Mouse (Mus musculus): ENCODE results near the gene C130074G19Rik.
A peak's percentile ranks its signal among the peaks of the same experiment; 100 is the strongest.

DNA sequence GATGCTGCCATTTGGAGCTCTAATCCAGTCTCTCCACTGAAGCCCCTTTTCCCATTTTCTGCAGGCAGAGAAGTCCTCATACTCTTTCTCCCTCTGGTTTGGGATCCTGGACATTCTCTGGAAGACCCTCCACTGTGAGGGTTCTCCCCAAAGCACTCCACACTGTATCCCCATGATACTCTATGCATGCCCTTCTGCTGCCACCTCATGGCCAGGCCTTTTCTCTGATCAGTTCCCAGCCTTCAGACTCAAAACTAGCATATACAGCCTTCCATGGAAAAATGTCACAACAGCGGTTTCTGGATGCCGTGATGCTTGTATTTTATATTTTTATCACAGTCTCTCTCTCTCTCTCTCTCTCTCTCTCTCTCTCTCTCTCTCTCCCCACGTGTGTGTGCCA lies 9.0 kb upstream of the C130074G19Rik start:
- TF ChIP-seq CTCF (IDR thresholded peaks at IDR 0.05; ENCODE audit: control insufficient read depth, insufficient read depth, insufficient replicate concordance, low read depth, low read length) = 0 out of 2 replicates have a peak, but pooled peaks have one; percentile 4
- no peak for TF ChIP-seq POLR2A (IDR thresholded peaks at IDR 0.05; ENCODE audit: control insufficient read depth, low read depth, low read length)
